Mouse (Mus musculus) stomach, embryonic 15.5 days (tissue): Measurements from ENCODE around the gene Lag3. TPM values are rescaled to one million over a fixed set of nuclear protein-coding genes. Genes with fewer than 3 reads are reported as not detected.

Source experiments
- ATAC-seq: fragments of 200-750 bp; cut with Nextera tagmentation; 2 replicates; pipeline ENCODE4 v1.8.0; 2017; ENCODE audit warnings: low read depth, moderate number of reproducible peaks, moderate TSS enrichment; ENCODE audit not compliant: insufficient read depth, low FRiP score
- H3K27ac ChIP-seq: fragments of 300-500 bp; sonication (generic); 2 replicates; pipeline ENCODE4 v1.5.1; 2015; ENCODE audit warnings: mild to moderate bottlenecking, inconsistent platforms
- H3K27me3 ChIP-seq: fragments of 300-500 bp; sonication (generic); replicated peaks from 2 replicates; pipeline ENCODE4 v1.6.1; 2015; ENCODE audit warnings: inconsistent platforms
- H3K36me3 ChIP-seq: fragments of 300-500 bp; sonication (generic); 2 replicates; pipeline ENCODE4 v1.6.1; 2015; ENCODE audit warnings: inconsistent platforms
- H3K4me1 ChIP-seq: fragments of 300-500 bp; sonication (generic); 2 replicates; pipeline ENCODE4 v1.6.1; 2015; ENCODE audit warnings: inconsistent platforms
- H3K4me2 ChIP-seq: fragments of 300-500 bp; sonication (generic); 2 replicates; pipeline ENCODE4 v1.6.1; 2015; ENCODE audit warnings: mild to moderate bottlenecking, inconsistent platforms
- H3K4me3 ChIP-seq: fragments of 300-500 bp; sonication (generic); replicated peaks from 2 replicates; pipeline ENCODE4 v1.5.1; 2015; ENCODE audit warnings: inconsistent platforms
- H3K9ac ChIP-seq: fragments of 300-500 bp; sonication (generic); 2 replicates; pipeline ENCODE4 v1.6.1; 2015; ENCODE audit warnings: inconsistent platforms
- H3K9me3 ChIP-seq: fragments of 300-500 bp; sonication (generic); 2 replicates; pipeline ENCODE4 v1.6.1; 2016; ENCODE audit warnings: inconsistent platforms
- WGBS: fragments of 180-500 bp; shearing (Covaris S2); methylation state at CpG from one replicate; pipeline ENCODE4 v1.1.7; 2015; 5-methylcytosine and 5-hydroxymethylcytosine counted together
- polyA plus RNA-seq: library from polyadenylated mRNA; unstranded; fragments of >200 nt; fragmentation: Nextera tagmentation; extraction: Ambion mirVana; gene quantifications from 2 replicates; pipeline ENCODE4 v1.2.1, GENCODE M21; 2015

Gene Lag3
- polyA plus RNA-seq, 1 experiment from 2014 or later = 1.5 TPM

GRCm38 (mm10) chr6:124863125-124863657 is 48.3 kb downstream of the Lag3 start:
- no peak overlapping the region for H3K9ac ChIP-seq
- H3K27ac ChIP-seq = no peak overlapping the region
- H3K27me3 ChIP-seq = peaks cover 20% of the 10 kb centered on the region
- H3K4me2 ChIP-seq = peak overlapping the region; percentile 86
- no peaks in the 10 kb centered on the region for H3K9me3 ChIP-seq
- peak overlapping the region; percentile 50 for H3K4me3 ChIP-seq
- peaks cover 24% of the 10 kb centered on the region for H3K4me1 ChIP-seq
- WGBS = 2% methylated on average over 8 of the region's 16 CpGs
- H3K36me3 ChIP-seq = no peaks in the 10 kb centered on the region
- peak; percentile 32; the same call in 1 of the 2 replicates for ATAC-seq

GRCm38 (mm10) chr6:124862406-124863124 is 48.9 kb downstream of the Lag3 start:
- Histone ChIP-seq H3K27me3 (peaks cover 20% of the 10 kb centered on the region), H3K9me3 (no peaks in the 10 kb centered on the region), H3K4me2 (peak overlapping the region; percentile 86), H3K9ac (no peak overlapping the region), H3K36me3 (no peaks in the 10 kb centered on the region), H3K4me3 (peak overlapping the region; percentile 50; the same call in 1 of the 2 replicates), H3K4me1 (peaks cover 30% of the 10 kb centered on the region), H3K27ac (no peak overlapping the region)
- WGBS = 13% methylated on average over 8 of the region's 8 CpGs
- no peak for ATAC-seq

DNA sequence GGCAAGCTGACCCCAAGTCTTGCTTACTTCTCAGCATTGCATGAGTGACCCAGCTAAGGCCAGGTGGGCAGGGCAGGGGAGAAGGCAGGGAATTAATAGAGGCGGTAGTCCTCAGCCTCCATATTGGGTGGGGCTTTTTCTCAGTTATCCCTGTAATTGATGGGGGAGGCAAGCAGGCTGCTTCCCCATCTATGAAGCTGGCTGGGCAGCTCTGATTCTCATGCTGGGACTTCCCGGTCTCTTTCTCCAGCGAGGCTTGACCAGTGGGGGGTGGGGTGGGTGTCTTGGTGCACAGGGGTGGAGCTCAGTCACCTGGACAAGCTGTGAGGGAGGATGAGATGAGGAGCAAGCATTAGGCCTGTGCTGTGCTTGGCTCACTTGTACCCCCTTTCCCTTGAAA is 49.7 kb downstream of the Lag3 start:
- Histone ChIP-seq H3K4me2 (no peak overlapping the region), H3K9ac (no peak overlapping the region), H3K27me3 (peaks cover 20% of the 10 kb centered on the region), H3K4me3 (no peak overlapping the region), H3K4me1 (peaks cover 30% of the 10 kb centered on the region), H3K27ac (no peak overlapping the region), H3K9me3 (no peaks in the 10 kb centered on the region), H3K36me3 (no peaks in the 10 kb centered on the region)
- 53% methylated on average over 3 of the region's 3 CpGs for WGBS
- ATAC-seq = no peak

- 77% methylated on average over 19 of the region's 19 CpGs for WGBS
- H3K36me3 ChIP-seq = no peaks in the 10 kb centered on the region
Observed at GRCm38 (mm10) chr6:124861266-124861665, 50.2 kb downstream of the Lag3 start.

GRCm38 (mm10) chr6:124860511-124860910 is 51.0 kb downstream of the Lag3 start:
- peak overlapping the region; percentile 5; the same call in 1 of the 2 replicates for H3K27ac ChIP-seq
- no peak for ATAC-seq
- H3K9me3 ChIP-seq = no peaks in the 10 kb centered on the region

More at GRCm38 (mm10) chr6:124861266-124861665, 50.2 kb downstream of the Lag3 start:
- no peak overlapping the region for H3K4me2 ChIP-seq
- no peak for ATAC-seq
- peaks cover 30% of the 10 kb centered on the region for H3K4me1 ChIP-seq
- H3K9me3 ChIP-seq = no peaks in the 10 kb centered on the region
- H3K27me3 ChIP-seq = peaks cover 20% of the 10 kb centered on the region
- H3K9ac ChIP-seq = no peak overlapping the region
- H3K27ac ChIP-seq = no peak overlapping the region
- no peak overlapping the region for H3K4me3 ChIP-seq

GRCm38 (mm10) chr6:124859725-124860124 is 51.8 kb downstream of the Lag3 start:
- H3K9me3 ChIP-seq = no peaks in the 10 kb centered on the region
- ATAC-seq = no peak; the same call in 1 of the 2 replicates
- H3K36me3 ChIP-seq = no peaks in the 10 kb centered on the region
- H3K4me2 ChIP-seq = no peak overlapping the region
- H3K9ac ChIP-seq = no peak overlapping the region
- WGBS = 9% methylated on average over 12 of the region's 12 CpGs
- H3K27me3 ChIP-seq = peaks cover 20% of the 10 kb centered on the region
- H3K27ac ChIP-seq = 0 out of 2 replicates have a peak overlapping the region, but pooled peaks have one; percentile 5
- no peak overlapping the region for H3K4me3 ChIP-seq
- peaks cover 34% of the 10 kb centered on the region for H3K4me1 ChIP-seq

More at GRCm38 (mm10) chr6:124860511-124860910, 51.0 kb downstream of the Lag3 start:
- H3K27me3 ChIP-seq = peaks cover 20% of the 10 kb centered on the region
- 83% methylated on average over 9 of the region's 9 CpGs for WGBS
- no peaks in the 10 kb centered on the region for H3K36me3 ChIP-seq
- no peak overlapping the region for H3K4me3 ChIP-seq
- H3K4me1 ChIP-seq = peaks cover 30% of the 10 kb centered on the region
- no peak overlapping the region for H3K9ac ChIP-seq
- H3K4me2 ChIP-seq = no peak overlapping the region

DNA sequence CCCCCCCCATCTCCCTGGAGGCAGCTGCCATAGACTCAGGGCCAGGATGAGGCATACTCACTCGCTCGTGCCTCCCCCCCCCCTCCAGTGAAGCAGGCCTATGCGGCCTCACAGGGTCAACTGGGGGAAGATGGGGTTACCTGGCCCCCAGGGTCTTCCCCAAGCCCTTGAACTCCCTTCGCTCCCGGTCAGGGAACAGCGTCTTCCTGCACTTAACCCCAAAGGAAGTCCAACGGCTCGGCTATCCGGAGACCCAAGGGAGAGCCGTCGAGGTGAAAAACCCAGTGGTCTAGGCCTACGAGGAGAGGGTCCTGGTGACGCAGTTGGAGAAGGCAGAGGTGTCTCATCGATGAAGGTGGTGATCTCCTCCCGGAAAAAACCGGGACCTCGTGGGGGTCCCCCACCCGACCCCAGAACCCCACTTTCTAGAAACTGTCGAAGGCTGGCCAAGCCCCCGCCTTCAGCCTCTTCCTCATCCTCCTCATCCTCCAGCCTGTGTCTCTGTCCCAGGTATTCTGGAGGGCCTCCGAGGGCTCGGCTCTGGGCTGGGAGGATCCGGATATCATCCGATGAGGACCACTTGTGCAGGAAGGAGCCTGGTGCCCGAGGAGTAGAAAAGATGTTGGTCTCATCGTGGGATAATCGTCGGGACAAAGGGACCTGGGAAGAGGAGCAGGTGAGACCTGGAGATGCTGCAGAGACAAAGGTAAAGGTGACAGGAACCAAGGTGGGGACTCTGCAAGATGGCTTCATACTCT is 52.8 kb downstream of the Lag3 start:
- ATAC-seq = no peak
- Histone ChIP-seq H3K4me1 (peaks cover 31% of the 10 kb centered on the region), H3K9ac (no peak overlapping the region), H3K9me3 (no peaks in the 10 kb centered on the region), H3K36me3 (no peaks in the 10 kb centered on the region), H3K4me2 (peak overlapping the region; percentile 92; the same call in 1 of the 2 replicates), H3K27me3 (peaks cover 20% of the 10 kb centered on the region), H3K4me3 (no peak overlapping the region), H3K27ac (no peak overlapping the region)
- 65% methylated on average over 28 of the region's 28 CpGs for WGBS

DNA sequence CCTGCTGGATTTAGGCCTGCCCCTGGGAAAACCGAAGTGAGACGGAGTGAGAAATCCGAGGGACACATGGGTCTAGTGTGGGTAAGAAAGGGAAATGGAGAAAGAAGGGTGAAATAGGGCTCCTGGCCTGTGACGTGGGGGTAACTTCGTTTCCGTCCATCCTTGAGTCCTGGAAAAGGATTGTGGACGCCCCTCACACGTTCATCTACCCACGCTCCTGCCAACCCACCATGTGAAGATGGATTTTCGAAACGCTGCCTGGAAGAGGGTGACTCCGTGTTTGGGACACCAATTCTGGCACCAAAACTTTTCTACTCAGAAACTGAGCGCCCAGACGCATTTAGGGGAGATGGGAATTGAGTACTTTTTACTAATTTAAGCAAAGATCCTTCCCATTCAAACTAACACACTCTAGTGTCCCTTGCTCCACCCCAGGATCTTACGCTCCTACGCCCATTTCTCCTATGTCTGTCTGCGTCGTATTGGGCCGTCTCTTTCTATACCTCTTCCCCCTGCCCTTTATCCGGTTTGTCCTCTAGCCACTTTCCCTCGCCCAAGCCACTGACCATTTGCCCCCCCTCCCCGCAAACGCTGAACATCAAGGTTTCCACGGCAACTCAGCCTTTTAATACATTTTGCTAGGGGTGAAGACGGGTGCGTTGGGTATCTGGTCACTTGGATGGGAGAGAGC is 53.5 kb downstream of the Lag3 start:
- peak overlapping the region; percentile 95 for H3K27ac ChIP-seq
- no peak for ATAC-seq
- no peak overlapping the region for H3K9ac ChIP-seq
- no peaks in the 10 kb centered on the region for H3K36me3 ChIP-seq
- peak overlapping the region; percentile 92 for H3K4me2 ChIP-seq
- no peaks in the 10 kb centered on the region for H3K9me3 ChIP-seq
- 30% methylated on average over 26 of the region's 26 CpGs for WGBS
- peaks cover 17% of the 10 kb centered on the region for H3K27me3 ChIP-seq
- peaks cover 26% of the 10 kb centered on the region for H3K4me1 ChIP-seq
- peak overlapping the region; percentile 82 for H3K4me3 ChIP-seq

- peak; percentile 85 for ATAC-seq
- Histone ChIP-seq H3K27me3 (peaks cover 13% of the 10 kb centered on the region), H3K4me1 (peaks cover 22% of the 10 kb centered on the region), H3K27ac (peak within 1 kb of the TSS; percentile 95), H3K4me3 (peak within 1 kb of the TSS; percentile 82), H3K9ac (peak within 1 kb of the TSS; percentile 80), H3K9me3 (no peaks in the 10 kb centered on the region), H3K36me3 (0 out of 2 replicates have a peak, but pooled peaks cover 3% of the 10 kb centered on the region), H3K4me2 (peak within 1 kb of the TSS; percentile 92)
- under 1% methylated on average over 82 of the region's 86 CpGs for WGBS
Observed at GRCm38 (mm10) chr6:124856916-124857839, 54.3 kb downstream of the Lag3 start, which contains the start of gene P3h3. Gene P3h3, minus strand, starts transcription at chr6:124857752.

DNA sequence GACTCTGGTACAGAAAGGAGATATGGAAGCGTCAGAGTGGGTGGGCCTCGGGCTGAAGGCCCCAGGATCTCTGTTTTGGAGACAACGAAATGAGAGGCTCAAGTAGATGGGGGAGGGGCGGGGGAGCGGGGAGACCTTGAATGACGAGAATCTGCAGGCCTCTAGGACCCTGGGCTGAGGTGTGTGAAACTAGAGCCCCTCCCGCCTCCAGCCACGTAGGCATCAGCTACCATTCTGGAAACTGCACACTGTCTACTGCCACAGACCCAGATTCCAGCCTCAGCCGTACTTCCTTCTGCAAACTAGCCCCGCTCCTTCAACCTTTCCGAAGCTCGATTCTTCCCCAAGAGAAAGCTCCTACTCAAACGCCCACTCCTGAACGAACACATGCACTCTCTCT is 55.2 kb downstream of the Lag3 start:
- peak; percentile 38; the same call in 1 of the 2 replicates for ATAC-seq
- H3K9ac ChIP-seq = no peak overlapping the region

More for the DNA sequence above, 55.2 kb downstream of the Lag3 start:
- peak overlapping the region; percentile 82 for H3K4me3 ChIP-seq
- H3K27ac ChIP-seq = peak overlapping the region; percentile 95; the same call in 1 of the 2 replicates
- H3K4me1 ChIP-seq = peaks cover 22% of the 10 kb centered on the region
- H3K36me3 ChIP-seq = peaks cover 6% of the 10 kb centered on the region; the same call in 1 of the 2 replicates
- WGBS = 10% methylated on average over 14 of the region's 14 CpGs
- peaks cover 13% of the 10 kb centered on the region for H3K27me3 ChIP-seq
- no peaks in the 10 kb centered on the region for H3K9me3 ChIP-seq
- H3K4me2 ChIP-seq = peak overlapping the region; percentile 92
